Mouse (Mus musculus): Measurements from ENCODE around the gene Mpped2. TPM values are rescaled to one million over a fixed set of nuclear protein-coding genes. Genes with fewer than 3 reads are reported as not detected.

Mpped2 gene
- polyA plus RNA-seq, 1 experiment from 2014 or later: 1.8 TPM

DNA sequence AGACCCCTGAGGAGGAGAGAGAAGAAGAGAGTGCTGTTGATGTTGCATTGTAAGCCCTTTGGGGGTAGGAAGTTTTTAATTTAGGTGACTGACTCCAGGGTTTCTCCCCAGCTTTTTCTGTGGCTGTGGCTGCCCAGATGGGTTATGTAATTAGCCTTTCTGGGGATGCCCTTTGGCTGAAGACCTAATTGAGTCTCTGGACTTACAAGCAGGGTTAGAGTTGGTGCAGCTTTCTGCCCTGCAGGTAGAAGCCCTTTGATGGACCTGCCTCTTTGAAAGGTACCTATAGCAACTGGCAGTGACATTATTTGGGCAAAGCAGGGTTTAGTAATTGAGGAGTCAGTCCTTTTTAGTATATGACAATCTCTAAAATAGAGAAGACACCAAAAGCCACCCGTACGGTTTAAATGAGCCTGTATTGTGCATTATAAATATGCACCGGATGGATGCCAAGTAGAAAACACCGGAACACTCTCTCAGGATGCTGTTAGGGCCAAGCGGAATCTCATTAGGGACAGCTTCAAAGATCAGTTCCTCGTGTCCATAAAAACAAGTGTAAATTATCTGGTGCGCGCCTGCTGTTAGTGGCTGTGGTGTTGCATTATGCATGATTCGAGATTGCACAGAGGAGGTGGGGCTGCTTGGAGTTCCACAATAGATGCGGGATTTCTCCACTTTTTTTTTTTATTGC is 22.8 kb downstream of the Mpped2 start:
- ATAC-seq (ENCODE audit: low read depth): no peak
- H3K9me3 ChIP-seq (replicated peaks; ENCODE audit: control insufficient read depth, low read length): no peaks in the 10 kb centered on the region
- no peak overlapping the region for H3K4me2 ChIP-seq (ENCODE audit: low read depth, low read length)
- WGBS (ENCODE audit: insufficient replicate concordance): 76% methylated on average over 10 of the region's 10 CpGs
- H3K27me3 ChIP-seq (ENCODE audit: control insufficient read depth, insufficient read depth, low read depth, low read length): no peaks in the 10 kb centered on the region
- no peaks in the 10 kb centered on the region for H3K36me3 ChIP-seq (ENCODE audit: control insufficient read depth, insufficient read depth)
- no peak overlapping the region for H3K9ac ChIP-seq (ENCODE audit: low read depth, low read length)
- no peaks in the 10 kb centered on the region for H3K4me1 ChIP-seq (ENCODE audit: control insufficient read depth, low read depth, low read length)
- H3K27ac ChIP-seq (ENCODE audit: low read length): no peak overlapping the region
- H3K4me3 ChIP-seq (ENCODE audit: low read depth, low read length): no peak overlapping the region

DNA sequence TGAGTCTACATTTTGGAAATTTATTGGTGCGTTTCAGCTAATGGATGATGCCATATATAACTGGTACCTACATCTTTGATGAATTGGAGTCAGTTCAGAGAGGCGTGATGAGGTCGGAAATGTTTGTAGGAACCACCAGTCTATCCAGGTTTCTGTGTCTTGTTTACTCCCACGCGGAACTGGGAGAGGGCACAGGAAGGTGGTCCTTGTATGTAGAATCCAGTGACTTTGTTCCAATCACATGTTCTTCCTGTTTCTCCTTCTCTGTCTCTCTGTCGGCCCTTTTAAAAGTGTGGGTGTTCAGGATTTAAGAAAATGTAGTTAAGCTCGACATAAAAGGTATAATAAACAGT is 23.3 kb downstream of the Mpped2 start:
- ATAC-seq (ENCODE audit: low read depth): no peak
- no peaks in the 10 kb centered on the region for H3K4me1 ChIP-seq (ENCODE audit: control insufficient read depth, low read depth, low read length)
- no peaks in the 10 kb centered on the region for H3K27me3 ChIP-seq (ENCODE audit: control insufficient read depth, insufficient read depth, low read depth, low read length)
- WGBS (ENCODE audit: insufficient replicate concordance): 62% methylated on average over 7 of the region's 7 CpGs
- no peak overlapping the region for H3K4me2 ChIP-seq (ENCODE audit: low read depth, low read length)
- H3K9me3 ChIP-seq (replicated peaks; ENCODE audit: control insufficient read depth, low read length): no peaks in the 10 kb centered on the region
- no peak overlapping the region for H3K9ac ChIP-seq (ENCODE audit: low read depth, low read length)
- H3K4me3 ChIP-seq (ENCODE audit: low read depth, low read length): no peak overlapping the region
- H3K27ac ChIP-seq (ENCODE audit: low read length): no peak overlapping the region
- H3K36me3 ChIP-seq (ENCODE audit: control insufficient read depth, insufficient read depth): no peaks in the 10 kb centered on the region

DNA sequence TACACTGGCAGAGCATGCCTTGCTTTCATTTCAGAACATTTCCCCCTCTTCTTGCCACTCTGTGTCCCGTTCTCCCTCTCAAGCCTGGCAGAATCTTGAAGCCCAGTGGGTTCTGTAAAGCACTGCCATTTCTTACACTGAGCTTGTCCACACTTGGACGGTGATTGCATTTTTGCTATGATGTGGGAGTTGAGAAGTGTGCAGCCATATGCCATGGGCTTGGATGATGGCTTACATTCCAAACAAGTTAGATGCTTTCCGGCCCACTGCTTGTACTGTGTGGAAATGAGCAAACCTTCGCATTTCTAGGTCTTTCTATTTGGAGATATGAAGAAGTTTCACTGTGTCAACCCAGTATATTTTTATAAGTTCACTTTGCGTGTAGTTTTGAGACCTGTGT is 25.8 kb downstream of the Mpped2 start:
- H3K27ac ChIP-seq (ENCODE audit: low read length): no peak overlapping the region
- no peak overlapping the region for H3K9ac ChIP-seq (ENCODE audit: low read depth, low read length)
- H3K9me3 ChIP-seq (replicated peaks; ENCODE audit: control insufficient read depth, low read length): no peaks in the 10 kb centered on the region
- no peak overlapping the region for H3K4me3 ChIP-seq (ENCODE audit: low read depth, low read length)
- no peak overlapping the region for H3K4me2 ChIP-seq (ENCODE audit: low read depth, low read length)
- ATAC-seq (ENCODE audit: low read depth): no peak
- no peaks in the 10 kb centered on the region for H3K4me1 ChIP-seq (ENCODE audit: control insufficient read depth, low read depth, low read length)
- no peaks in the 10 kb centered on the region for H3K27me3 ChIP-seq (ENCODE audit: control insufficient read depth, insufficient read depth, low read depth, low read length)
- H3K36me3 ChIP-seq (ENCODE audit: control insufficient read depth, insufficient read depth): no peaks in the 10 kb centered on the region
- WGBS (ENCODE audit: insufficient replicate concordance): 74% methylated on average over 5 of the region's 5 CpGs

DNA sequence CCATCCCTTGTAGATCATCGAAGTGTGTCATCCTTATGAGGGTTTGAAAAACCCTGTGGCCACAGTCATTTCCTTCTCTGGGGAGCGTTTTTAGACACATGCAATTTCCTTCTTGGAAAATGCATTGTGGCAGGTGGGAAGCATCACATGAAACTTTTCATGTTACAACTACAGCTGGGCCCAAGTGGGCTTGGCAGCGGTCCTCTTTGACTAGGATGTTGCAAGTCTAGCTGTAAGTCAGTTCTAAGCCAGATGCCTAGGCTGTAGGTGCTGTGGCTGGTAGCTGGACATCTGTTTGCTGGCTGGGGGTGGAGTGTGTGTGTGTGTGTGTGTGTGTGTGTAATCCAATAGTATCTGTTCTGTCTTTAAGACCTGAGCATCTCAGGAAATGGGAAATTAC is 26.4 kb downstream of the Mpped2 start:
- H3K27ac ChIP-seq (ENCODE audit: low read length): no peak overlapping the region
- H3K9ac ChIP-seq (ENCODE audit: low read depth, low read length): no peak overlapping the region
- no peak overlapping the region for H3K4me2 ChIP-seq (ENCODE audit: low read depth, low read length)
- H3K4me3 ChIP-seq (ENCODE audit: low read depth, low read length): no peak overlapping the region
- H3K36me3 ChIP-seq (ENCODE audit: control insufficient read depth, insufficient read depth): no peaks in the 10 kb centered on the region
- no peaks in the 10 kb centered on the region for H3K27me3 ChIP-seq (ENCODE audit: control insufficient read depth, insufficient read depth, low read depth, low read length)
- H3K4me1 ChIP-seq (ENCODE audit: control insufficient read depth, low read depth, low read length): no peaks in the 10 kb centered on the region
- H3K9me3 ChIP-seq (replicated peaks; ENCODE audit: control insufficient read depth, low read length): no peaks in the 10 kb centered on the region
- 46% methylated on average over 3 of the region's 3 CpGs for WGBS (ENCODE audit: insufficient replicate concordance)
- no peak for ATAC-seq (ENCODE audit: low read depth)

DNA sequence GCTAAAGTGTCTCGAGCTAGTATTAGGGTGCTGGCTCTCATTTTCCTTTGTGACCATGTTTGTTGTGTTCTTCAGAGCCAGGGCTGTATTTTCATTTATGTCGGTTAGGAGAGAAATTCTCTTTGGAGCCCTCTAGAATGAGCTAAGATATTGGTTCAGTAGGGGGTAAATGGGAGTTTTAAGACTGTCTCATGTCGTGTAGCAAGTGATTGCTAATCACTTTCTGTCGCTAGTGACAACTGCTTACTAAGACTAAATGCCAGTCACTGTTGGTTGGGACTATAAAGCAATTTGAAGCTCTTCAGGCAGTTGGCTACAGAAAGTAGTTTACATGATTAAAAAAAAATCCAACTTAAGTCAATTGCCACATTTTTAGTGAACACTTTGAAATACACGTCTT is 27.6 kb downstream of the Mpped2 start:
- Histone ChIP-seq H3K4me2 (ENCODE audit: low read depth, low read length) (no peak overlapping the region), H3K27ac (ENCODE audit: low read length) (no peak overlapping the region), H3K27me3 (ENCODE audit: control insufficient read depth, insufficient read depth, low read depth, low read length) (no peaks in the 10 kb centered on the region), H3K4me1 (ENCODE audit: control insufficient read depth, low read depth, low read length) (no peaks in the 10 kb centered on the region), H3K4me3 (ENCODE audit: low read depth, low read length) (no peak overlapping the region), H3K36me3 (ENCODE audit: control insufficient read depth, insufficient read depth) (no peaks in the 10 kb centered on the region), H3K9ac (ENCODE audit: low read depth, low read length) (no peak overlapping the region), H3K9me3 (replicated peaks; ENCODE audit: control insufficient read depth, low read length) (no peaks in the 10 kb centered on the region)
- no peak for ATAC-seq (ENCODE audit: low read depth)
- 57% methylated on average over 5 of the region's 5 CpGs for WGBS (ENCODE audit: insufficient replicate concordance)

DNA sequence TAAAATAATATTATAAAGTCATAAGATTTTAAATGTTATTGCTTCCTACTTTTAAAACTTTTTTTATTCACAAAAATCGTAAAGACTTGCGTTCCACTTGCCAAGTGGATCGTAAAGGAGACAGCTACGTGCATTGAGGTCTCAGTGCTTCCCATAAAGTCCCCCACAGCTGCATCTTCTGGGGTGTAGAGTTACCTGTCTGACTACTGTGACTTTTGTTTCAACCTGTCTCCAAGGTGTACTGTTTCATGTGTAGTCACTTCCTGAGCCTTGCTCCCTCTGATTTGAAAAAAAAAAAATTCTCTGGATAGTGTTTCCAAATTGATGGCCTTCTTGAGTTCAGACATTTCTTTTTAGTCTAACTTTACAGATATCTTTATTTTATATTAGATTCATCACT is 29.0 kb downstream of the Mpped2 start:
- ATAC-seq (ENCODE audit: low read depth): no peak
- Histone ChIP-seq H3K9ac (ENCODE audit: low read depth, low read length) (no peak overlapping the region), H3K36me3 (ENCODE audit: control insufficient read depth, insufficient read depth) (no peaks in the 10 kb centered on the region), H3K4me3 (ENCODE audit: low read depth, low read length) (no peak overlapping the region), H3K4me2 (ENCODE audit: low read depth, low read length) (no peak overlapping the region), H3K4me1 (ENCODE audit: control insufficient read depth, low read depth, low read length) (no peaks in the 10 kb centered on the region), H3K9me3 (replicated peaks; ENCODE audit: control insufficient read depth, low read length) (no peaks in the 10 kb centered on the region), H3K27ac (ENCODE audit: low read length) (no peak overlapping the region), H3K27me3 (ENCODE audit: control insufficient read depth, insufficient read depth, low read depth, low read length) (no peaks in the 10 kb centered on the region)
- WGBS (ENCODE audit: insufficient replicate concordance): 81% methylated on average over 4 of the region's 4 CpGs

DNA sequence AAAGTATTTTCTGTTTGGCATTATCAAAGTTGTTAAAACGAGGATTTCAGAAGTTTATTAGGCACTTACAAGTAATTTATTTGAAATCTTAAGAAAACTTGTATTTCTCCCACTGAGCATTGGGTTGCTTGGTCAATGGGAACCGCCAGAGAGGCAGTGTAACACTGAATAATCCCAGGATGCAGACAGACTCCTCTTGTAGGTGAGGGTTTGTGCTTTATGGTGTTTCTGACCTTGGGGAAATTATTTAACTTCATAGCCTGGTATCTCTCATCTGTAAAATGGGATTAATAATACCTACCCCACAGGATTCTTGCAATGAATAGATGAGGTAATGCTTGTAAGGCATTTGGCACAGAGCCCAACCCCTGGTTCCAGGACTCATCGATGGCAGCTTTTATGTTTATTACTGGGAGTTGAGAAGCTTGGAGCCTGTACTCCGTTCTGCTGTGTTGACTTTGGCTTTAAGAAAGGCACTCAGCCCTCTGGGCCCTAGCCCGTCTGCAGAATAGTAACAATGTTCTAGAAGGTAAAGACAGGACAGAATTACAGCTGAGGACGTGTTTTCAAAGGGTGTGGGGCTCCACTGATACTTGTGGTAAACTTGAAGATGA is 37.0 kb downstream of the Mpped2 start:
- no peak for ATAC-seq (ENCODE audit: low read depth)
- WGBS (ENCODE audit: insufficient replicate concordance): 62% methylated on average over 6 of the region's 6 CpGs
- no peaks in the 10 kb centered on the region for H3K36me3 ChIP-seq (ENCODE audit: control insufficient read depth, insufficient read depth)
- no peak overlapping the region for H3K4me2 ChIP-seq (ENCODE audit: low read depth, low read length)
- peaks cover 15% of the 10 kb centered on the region for H3K4me1 ChIP-seq (ENCODE audit: control insufficient read depth, low read depth, low read length)
- no peak overlapping the region for H3K4me3 ChIP-seq (ENCODE audit: low read depth, low read length)
- no peak overlapping the region for H3K27ac ChIP-seq (ENCODE audit: low read length)
- no peaks in the 10 kb centered on the region for H3K9me3 ChIP-seq (replicated peaks; ENCODE audit: control insufficient read depth, low read length)
- H3K27me3 ChIP-seq (ENCODE audit: control insufficient read depth, insufficient read depth, low read depth, low read length): no peaks in the 10 kb centered on the region
- no peak overlapping the region for H3K9ac ChIP-seq (ENCODE audit: low read depth, low read length)

DNA sequence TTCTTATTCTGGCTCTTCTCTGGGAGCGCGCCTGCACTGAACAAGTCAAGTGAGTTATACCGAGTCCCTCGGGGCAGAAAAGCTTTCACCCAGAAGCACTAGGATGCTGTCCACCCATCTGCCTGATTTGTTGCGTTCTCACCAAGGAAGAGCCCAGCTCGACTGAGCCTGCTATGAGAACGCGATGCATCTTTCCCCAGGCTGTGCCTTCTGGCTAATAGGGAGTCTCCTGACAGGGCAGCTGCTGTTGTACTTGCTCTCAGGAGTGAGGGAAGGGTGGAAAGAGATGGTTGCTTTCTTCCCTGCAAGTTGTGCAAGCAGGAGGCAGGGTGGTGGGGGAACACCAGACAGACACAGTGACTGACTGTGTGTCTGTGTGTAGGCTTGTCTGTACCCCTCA is 37.5 kb downstream of the Mpped2 start:
- 81% methylated on average over 8 of the region's 8 CpGs for WGBS (ENCODE audit: insufficient replicate concordance)
- Histone ChIP-seq H3K9ac (ENCODE audit: low read depth, low read length) (no peak overlapping the region), H3K27ac (ENCODE audit: low read length) (no peak overlapping the region), H3K4me3 (ENCODE audit: low read depth, low read length) (no peak overlapping the region), H3K4me2 (ENCODE audit: low read depth, low read length) (no peak overlapping the region), H3K27me3 (ENCODE audit: control insufficient read depth, insufficient read depth, low read depth, low read length) (no peaks in the 10 kb centered on the region), H3K9me3 (replicated peaks; ENCODE audit: control insufficient read depth, low read length) (no peaks in the 10 kb centered on the region), H3K36me3 (ENCODE audit: control insufficient read depth, insufficient read depth) (no peaks in the 10 kb centered on the region), H3K4me1 (ENCODE audit: control insufficient read depth, low read depth, low read length) (peaks cover 15% of the 10 kb centered on the region)
- no peak for ATAC-seq (ENCODE audit: low read depth)

DNA sequence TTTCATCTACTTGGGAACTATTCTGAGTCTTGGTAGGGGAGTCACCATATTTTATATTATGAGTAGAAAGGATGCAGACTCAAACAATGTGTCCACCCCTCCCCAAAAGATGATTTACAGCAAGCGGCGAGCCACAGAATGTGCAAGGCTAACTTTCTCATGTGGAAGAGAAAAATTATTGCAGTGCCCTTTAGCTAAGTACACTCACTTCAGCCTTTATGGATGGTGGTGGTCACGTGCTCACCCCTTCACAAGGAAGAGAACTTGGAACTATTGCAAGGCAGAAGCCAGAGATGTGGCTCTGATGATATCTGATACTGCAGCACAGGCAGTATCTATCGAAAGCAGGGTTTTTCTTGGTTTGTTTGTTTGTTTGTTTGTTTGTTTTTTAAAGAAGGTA is 38.4 kb downstream of the Mpped2 start:
- Histone ChIP-seq H3K4me2 (ENCODE audit: low read depth, low read length) (no peak overlapping the region), H3K9me3 (replicated peaks; ENCODE audit: control insufficient read depth, low read length) (no peaks in the 10 kb centered on the region), H3K4me3 (ENCODE audit: low read depth, low read length) (no peak overlapping the region), H3K36me3 (ENCODE audit: control insufficient read depth, insufficient read depth) (no peaks in the 10 kb centered on the region), H3K27ac (ENCODE audit: low read length) (no peak overlapping the region), H3K27me3 (ENCODE audit: control insufficient read depth, insufficient read depth, low read depth, low read length) (no peaks in the 10 kb centered on the region), H3K9ac (ENCODE audit: low read depth, low read length) (no peak overlapping the region), H3K4me1 (ENCODE audit: control insufficient read depth, low read depth, low read length) (peaks cover 15% of the 10 kb centered on the region)
- 58% methylated on average over 4 of the region's 4 CpGs for WGBS (ENCODE audit: insufficient replicate concordance)
- no peak for ATAC-seq (ENCODE audit: low read depth)

All from liver, embryonic 16.5 days (tissue).